Mouse (Mus musculus) yolk sac, embryonic 10.5 days (tissue): Measurements from ENCODE around the gene Phf21a.

ENCODE experiments used
- DNase-seq: peaks from one replicate; pipeline ENCODE4 v3.0.0-alpha.2; 2017; ENCODE audit warnings: low spot score

Phf21a gene

DNA sequence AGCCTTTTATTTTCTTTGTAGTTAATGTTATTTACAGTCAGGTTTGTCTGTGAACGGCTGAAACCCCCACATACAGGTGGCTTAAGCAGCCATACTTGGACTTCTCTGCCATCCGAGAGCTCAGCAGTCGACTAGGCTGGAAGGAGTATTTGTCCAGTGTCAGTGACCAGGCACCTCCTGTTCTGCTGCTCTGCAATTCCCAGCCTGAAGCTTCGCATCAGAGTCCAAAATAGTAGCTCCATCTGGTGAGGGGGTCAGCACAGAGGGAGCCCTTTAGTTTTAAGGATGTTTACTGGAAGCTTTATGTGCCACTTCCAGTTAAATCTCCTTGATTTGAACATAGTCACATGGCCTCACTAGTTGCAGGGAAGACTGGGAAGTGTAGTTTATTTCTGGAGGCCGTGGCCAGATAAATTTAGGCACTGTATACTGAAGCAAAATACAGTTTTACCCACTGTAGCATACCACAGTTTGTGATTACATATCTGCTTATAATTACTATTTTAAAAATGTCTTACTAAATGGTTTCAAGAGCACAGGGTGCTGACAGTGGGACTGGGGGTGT is 141.9 kb downstream of the Phf21a start:
- no peak for DNase-seq

DNA sequence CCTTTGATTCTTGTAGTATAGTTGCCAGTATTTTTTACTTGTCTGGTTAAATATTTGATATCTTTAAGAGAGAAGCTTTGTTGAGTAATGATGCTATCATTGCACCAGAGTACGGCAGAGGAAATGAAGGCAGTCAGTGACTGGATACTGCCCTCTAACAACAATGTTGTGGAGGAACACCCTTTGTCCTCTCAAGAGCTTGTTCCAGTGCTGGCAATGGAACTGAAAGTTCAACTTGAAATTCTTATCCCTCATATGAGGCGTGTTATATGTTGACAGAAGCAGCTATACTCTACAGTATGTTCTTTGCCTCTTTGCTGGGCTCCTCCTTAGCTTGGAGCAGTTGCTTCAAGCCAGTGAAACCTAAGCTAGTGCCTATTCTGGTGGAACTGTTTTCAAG is 147.4 kb downstream of the Phf21a start:
- DNase-seq = no peak

DNA sequence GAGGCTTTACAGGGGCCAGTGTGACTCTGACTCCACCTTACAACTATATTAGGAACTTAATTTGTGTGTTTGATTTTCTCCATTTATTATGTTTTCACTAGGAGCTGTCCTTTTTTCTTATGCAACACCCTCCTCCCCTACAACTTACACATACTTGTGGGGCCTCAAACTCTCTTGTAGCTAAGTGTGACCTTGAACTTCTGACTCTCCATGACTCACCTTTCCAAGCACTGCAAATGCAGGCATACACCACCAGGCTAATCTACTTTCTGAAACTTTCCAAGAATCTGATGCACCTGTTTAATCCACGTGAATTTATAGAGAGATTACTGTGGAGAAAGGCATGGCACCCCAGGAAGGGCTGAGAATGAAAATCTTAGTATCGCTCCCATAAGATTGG is 147.9 kb downstream of the Phf21a start:
- DNase-seq = no peak

- no peak for DNase-seq
Measured at GRCm38 (mm10) chr2:92241317-92241716, 148.4 kb downstream of the Phf21a start.

DNA sequence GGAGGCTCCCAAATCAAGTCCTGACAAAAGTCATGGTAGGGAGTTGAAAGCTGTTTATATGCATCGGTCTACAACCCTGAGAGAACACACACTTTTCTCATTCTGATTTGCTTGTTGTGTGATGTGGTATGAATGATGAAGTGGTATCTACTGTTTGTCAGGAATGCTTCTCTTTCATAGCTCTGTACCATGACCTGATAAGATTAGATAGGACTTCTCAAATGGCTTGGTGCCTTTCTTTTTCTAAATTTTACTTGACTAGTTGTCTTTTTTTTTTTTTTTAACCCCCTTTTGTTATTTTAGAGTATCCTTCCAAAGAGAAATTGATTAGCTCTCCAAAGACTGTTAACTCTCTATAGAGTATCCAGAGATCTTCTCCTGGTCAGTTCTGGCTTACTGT is 153.2 kb downstream of the Phf21a start:
- no peak for DNase-seq

DNA sequence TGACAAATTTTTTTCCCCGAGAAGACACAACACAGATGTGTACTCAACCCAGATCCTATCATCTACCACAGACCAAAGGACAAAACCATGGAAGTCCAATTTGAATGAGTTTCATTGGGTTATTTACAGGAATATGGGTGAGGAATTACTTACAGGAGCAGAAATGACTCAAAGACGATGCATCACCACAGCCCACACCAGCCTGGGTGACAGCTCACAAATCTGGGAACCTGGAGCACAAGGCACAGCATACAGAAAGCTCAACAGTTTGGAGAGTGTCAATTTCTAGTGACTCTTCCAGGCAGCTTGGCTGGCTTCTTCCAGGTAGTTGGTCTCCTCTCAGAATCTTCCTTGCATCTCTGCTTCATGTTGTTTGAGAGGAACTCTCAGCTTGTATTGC is 154.8 kb downstream of the Phf21a start:
- DNase-seq = no peak

GRCm38 (mm10) chr2:92250472-92250871 is 157.6 kb downstream of the Phf21a start:
- no peak for DNase-seq

DNA sequence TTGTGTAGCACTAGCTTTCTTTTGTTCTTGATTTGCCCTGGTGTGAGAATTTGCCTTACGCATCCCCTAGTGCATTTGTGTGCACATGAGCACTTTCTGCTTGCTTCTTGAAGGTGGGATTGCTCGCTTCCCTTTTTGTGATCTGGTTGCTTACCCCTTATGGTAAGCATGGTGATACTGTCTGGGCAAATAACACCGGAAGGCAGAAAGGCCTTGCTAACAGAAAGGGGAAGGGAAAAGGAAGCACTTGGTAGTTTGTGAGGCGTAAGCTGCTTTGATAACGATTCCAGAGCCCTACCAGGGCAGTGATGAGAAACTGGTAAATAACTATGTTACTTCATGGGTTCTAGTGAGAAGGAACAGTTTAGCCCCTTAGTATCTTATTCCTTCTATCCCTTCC is 160.9 kb downstream of the Phf21a start:
- no peak for DNase-seq

GRCm38 (mm10) chr2:92256141-92256540 is 163.2 kb downstream of the Phf21a start:
- no peak for DNase-seq

- no peak for DNase-seq
Measured at GRCm38 (mm10) chr2:92257372-92257956, 164.5 kb downstream of the Phf21a start.

GRCm38 (mm10) chr2:92259924-92260323 is 167.0 kb downstream of the Phf21a start:
- no peak for DNase-seq

DNA sequence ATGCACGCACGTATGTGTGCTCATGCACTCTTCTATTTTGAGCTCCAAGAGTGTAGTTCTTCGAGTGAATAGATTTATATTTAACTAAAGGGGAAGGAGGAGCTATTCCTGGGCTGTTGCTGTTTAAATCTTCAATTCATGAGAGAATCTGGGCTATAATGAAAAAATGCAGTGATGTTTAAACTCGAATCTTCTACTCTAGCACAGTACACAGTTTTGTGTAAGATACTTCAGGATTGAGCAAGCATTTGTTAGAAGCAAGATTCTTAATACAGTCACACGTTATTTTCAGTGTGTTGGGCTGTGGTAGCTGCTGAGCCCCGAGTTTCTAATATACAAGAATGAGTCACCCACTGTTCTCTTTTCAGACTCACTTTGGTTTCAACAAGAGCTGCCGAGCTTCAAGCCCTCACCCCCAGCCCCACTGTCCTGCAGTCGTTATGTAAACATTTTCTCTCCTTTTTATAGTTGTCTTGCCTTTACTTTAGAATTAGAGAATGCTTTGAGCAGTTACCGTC is 173.2 kb downstream of the Phf21a start:
- DNase-seq = no peak

DNA sequence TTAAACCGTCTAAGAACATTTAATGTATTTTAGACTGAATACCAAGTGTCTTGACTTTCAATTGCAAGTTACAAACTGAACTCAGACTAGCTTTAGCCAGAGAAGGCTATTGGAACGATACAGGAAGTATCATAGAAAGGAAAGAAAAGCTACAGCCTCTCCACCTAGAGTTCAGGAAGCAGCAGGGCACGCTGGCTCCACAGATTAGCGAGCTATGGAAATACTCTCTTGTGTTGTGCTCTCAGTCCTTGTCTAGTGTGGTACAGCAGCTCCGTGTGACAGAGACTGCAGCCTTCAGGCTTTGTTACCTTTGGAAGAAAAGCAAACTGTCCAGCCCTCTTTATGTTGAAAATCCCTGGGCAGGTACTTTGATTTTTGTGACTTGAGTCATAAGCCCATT is 176.3 kb downstream of the Phf21a start:
- DNase-seq = no peak

- DNase-seq = no peak
Measured at GRCm38 (mm10) chr2:92272510-92272909, 179.6 kb downstream of the Phf21a start.

DNA sequence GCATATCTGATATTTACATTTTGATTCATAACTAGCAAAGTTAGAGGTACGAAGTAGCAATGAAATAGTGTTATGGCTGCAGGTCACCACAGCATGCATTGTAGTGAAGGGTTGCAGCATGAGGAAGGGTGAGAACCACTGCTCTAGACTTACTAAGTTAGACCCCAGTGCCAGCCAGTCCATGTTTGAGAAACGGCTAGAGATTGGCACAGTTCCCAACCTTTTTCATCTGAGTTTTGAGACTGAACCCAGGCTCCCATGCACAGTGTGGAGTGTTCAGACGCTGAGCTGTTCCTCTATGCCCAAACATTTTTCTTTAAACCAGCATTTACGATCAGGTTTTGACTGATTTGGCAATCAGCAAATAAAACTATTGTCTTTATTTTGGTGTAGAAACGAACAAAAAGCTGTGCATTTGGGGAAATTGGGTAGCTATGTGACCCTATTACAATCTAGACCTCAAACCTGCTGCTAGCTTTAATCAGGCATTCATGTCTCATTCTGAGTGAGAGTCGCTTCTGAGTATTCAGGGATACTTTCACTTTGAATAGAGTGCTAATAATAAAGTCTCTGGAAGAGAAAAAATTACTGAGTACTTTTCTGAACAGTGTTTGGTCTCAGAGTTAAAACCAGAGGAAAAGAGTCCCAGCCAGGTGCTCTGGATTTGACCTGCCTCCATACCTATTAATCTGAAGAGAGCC is 180.3 kb downstream of the Phf21a start:
- DNase-seq = no peak

DNA sequence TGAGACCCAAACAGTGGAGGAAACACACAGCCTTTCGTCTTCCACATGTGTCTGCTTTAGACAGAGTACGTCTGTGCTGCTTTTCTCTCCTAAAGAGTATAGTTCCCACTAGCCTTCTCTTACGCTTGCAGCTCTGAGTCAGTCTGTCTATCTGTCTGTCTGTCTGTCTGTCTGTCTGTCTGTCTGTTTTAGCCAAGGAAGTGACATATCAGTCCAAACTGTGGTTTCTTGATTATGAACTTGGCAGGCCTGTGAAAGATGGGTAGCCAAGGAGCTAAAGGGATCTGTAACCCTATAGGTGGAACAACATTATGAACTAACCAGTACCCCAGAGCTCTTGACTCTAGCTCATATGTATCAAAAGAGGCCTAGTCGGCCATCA is 180.9 kb downstream of the Phf21a start:
- DNase-seq = no peak

DNA sequence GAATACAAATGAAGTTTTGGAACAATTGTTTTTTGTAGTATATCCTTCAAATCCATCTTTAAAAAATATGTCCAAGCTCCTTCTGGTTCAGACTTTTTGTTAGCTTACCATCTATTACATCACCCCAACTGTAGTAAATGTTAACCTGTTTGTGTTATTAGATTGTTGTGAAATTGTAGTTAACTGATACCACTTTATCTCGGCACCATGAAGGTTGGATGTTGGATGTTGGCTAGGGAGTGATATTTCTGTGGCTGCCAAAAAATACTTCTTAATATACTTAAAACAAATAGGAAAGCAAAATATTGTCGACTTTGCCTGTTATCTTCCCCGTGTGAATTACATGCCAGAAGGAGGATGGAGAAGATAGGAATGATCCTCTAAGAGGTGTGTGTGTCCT is 184.9 kb downstream of the Phf21a start:
- no peak for DNase-seq

DNA sequence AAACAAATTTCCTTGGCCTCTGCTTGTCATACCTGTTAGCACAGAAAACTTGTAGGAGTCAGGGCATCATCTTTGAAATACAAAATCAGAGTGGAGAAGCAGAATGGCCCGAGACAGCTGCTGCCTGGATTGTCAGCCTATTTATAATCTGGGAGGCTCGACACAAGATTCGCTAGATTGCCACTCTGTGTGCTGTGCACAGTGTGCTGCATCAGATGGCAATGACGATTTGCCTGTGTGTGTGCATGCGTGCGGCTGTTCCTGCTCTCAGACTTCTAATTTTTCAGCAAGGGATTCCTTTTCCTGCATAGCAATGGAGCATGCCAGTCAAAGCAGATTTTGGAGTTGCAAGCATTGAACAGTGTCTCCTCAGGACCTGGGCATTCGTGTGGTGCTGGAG is 185.7 kb downstream of the Phf21a start:
- DNase-seq = no peak

DNA sequence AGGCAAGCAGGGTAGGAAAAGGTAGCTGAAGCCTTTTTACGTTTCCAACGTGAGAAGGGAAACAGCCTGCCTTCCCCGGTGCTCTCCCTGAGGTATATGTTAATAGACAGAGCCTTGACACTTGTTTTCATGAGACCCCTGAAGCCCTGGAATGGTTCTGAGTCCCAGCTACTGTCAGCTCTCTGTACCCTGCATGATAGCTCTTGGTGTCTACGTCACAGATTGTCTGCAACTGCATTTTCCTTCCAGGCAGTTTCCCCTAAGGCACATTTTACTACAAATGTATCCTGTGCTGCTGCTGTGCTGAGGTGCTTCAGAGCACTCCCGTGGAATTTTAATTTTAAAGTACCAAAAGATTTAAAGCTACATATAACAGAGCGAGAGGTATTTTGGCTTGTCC is 186.5 kb downstream of the Phf21a start:
- DNase-seq = no peak

DNA sequence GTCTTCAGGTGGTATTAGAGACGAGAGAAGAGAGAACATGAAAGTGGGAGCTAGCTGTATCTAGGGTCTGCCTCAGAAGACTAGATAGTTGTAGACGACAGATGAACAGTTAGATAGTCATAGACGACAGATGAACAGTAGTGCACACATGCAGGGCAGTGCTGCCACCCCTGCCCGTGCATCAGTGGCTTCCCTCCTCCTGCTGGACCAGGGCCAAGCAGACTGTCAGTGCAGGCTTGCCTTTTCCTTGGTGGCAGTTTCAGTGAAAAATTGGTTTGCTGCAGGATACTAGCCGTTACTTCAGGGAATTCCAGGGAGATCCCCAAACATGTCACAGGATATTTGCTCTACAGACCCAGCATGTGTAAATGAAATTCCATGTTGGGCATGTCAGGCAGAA is 192.7 kb downstream of the Phf21a start:
- DNase-seq = no peak

DNA sequence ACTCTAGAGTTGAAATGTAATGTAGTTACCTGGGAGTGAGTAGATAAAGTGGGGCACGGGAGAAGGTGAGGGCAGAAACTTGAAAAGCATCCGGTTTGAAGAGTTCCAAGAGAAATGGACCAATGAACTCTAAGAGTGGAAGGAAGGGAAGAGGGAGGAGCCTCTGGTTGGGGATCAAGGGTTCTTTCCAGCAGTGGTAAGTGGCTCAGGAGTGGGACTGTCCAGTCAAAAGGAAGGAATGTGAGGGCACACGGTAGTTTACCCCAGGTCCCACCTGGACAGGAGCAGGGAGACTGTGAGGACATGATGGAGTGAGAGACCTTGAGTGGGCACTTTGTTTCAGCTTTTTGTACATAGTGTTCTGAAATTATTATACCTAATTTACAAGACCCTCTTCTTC is 196.4 kb downstream of the Phf21a start:
- DNase-seq = no peak

DNA sequence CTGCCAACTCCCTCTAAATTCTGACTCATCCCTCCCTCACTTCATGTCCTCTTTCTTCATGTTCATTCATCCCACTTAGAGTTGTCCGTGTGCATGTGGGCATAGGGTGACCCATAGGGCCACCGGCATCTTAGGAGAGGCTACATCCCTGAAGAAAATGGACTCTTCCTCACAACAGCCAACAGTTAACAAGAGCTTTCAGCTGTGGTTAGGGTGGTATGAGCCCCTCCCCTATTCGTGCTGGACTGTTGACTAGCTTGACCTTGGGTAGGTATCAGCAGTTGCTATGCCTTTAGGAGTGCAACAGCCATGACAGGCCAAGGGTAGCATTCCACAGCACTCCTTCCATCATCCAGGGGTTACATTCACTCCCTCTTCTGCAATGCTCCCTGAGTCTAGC is 198.6 kb downstream of the Phf21a start:
- DNase-seq = no peak

DNA sequence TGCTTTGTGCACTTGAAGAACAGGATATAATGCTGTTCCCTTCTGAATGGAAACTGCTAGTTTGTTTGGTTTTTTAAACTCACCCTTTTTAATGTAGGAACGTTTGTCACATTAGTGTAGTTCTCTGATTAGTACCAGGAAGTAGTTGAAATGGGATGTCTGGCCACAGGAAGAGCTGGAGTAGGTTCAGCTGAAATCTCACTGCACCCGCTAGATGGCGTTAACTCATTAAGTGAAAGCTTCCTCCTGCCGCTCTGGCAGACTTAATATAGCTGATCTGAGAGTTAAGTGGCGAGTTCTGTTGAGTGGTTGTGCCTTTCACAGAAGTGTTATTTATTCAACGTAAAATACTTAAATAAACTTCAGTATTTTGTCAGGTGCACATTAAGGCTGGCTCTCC is 203.5 kb downstream of the Phf21a start:
- peak; percentile 51 for DNase-seq

DNA sequence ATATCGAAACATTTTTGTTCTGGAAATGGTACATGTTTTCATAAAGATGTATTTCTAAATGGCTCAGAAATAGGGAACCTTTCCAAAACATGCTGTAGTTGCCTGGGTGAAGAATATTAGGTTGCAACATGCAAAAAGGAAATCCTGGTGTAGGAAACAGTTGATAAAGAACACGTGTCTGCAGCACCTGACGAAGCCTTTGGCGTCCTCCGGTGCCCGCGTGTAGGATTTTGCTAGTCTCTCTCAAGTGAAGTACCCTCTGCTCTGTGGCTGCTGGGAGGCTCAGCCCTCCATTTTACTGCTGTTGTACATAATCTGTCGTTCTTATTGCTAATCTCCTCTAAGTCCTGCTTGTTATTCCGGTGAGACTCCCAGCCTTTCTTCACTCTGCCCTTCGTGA is 207.0 kb downstream of the Phf21a start:
- no peak for DNase-seq
